Mouse (Mus musculus) G1E (cell line): ENCODE data around the gene Bach2.

ENCODE experiments used
- CTCF ChIP-seq: IDR thresholded peaks from 2 replicates; pipeline ENCODE4 v1.5.1; 2012; ENCODE audit warnings: low read depth, low read length, inconsistent platforms, mixed read lengths
- GATA1 ChIP-seq: IDR thresholded peaks from 2 replicates; pipeline ENCODE4 v1.6.1; 2012; ENCODE audit warnings: borderline replicate concordance, low read length, inconsistent platforms, mixed read lengths
- TAL1 ChIP-seq: conservative IDR thresholded peaks from 2 replicates; pipeline ENCODE4 v1.6.1; 2012; ENCODE audit warnings: low read depth, low read length, inconsistent platforms, mixed read lengths

DNA sequence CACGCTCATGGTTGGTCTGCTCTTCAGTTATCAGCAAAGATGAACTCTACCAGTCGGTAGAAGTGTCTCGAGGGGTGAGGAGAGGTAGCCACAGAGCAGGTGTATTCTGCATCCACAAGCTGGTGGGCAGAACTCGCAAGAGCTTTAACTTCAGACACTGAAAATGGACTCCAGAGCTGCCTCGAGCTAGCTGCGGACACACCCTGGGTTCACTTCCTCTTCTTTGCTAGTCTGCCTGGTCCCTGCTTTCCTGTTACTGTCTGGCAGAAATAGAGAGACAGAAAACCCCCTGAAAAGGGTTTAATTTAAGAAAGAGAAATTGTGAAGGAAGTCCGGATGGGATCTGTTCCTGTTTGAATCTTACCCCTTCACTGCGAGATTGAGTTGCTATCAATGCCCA is 326.3 kb downstream of the Bach2 start:
- TF ChIP-seq GATA1 (no peak), CTCF (no peak), TAL1 (no peak)
